Mouse (Mus musculus) cerebellum, adult 2 months (tissue): ENCODE measurements around the gene Bahd1. TPM values are rescaled to one million over a fixed set of nuclear protein-coding genes. Genes with fewer than 3 reads are reported as not detected.

Experiments
- DNase-seq, 2 experiments: peaks; one replicate each; pipeline ENCODE4 v3.0.0; 2021
- H3K27ac ChIP-seq: fragments of 200-500 bp; 2 replicates; pipeline ENCODE4 v1.5.1; 2012; ENCODE audit warnings: low read length, control low read depth, inconsistent platforms; ENCODE audit not compliant: insufficient read depth
- H3K27me3 ChIP-seq: fragments of 200-500 bp; 2 replicates; pipeline ENCODE4 v1.6.1; 2012; ENCODE audit warnings: inconsistent platforms, mild to moderate bottlenecking, low read length, moderate library complexity; ENCODE audit not compliant: control insufficient read depth, insufficient read depth
- H3K4me1 ChIP-seq: fragments of 200-500 bp; 2 replicates; pipeline ENCODE4 v1.6.1; 2011; ENCODE audit warnings: low read length; ENCODE audit not compliant: control insufficient read depth, insufficient read depth
- H3K4me3 ChIP-seq: fragments of 200-500 bp; replicated peaks from 2 replicates; pipeline ENCODE3; 2011; ENCODE audit warnings: mild to moderate bottlenecking, low read depth, low read length, control low read depth; ENCODE audit not compliant: insufficient read depth
- CTCF ChIP-seq: fragments of 200-500 bp; IDR thresholded peaks from 2 replicates; pipeline ENCODE4 v1.5.1; 2011; ENCODE audit warnings: low read depth, mild to moderate bottlenecking, control low read depth, low read length, moderate library complexity, borderline replicate concordance; ENCODE audit not compliant: insufficient read depth
- POLR2A ChIP-seq: fragments of 200-500 bp; IDR thresholded peaks from 2 replicates; pipeline ENCODE4 v1.6.1; 2011; ENCODE audit warnings: low read length, control low read depth, borderline replicate concordance; ENCODE audit not compliant: insufficient read depth
- WGBS: fragments of 180-500 bp; shearing (Covaris S2); methylation state at CpG from one replicate; pipeline ENCODE4 v1.1.7; 2018; 5-methylcytosine and 5-hydroxymethylcytosine counted together
- polyA plus RNA-seq: library from polyadenylated mRNA; depleted of rRNA; stranded (reverse); fragments of >200 nt; gene quantifications from 2 replicates; pipeline ENCODE4 v1.2.3, GENCODE M21; 2012

The Bahd1 gene
- polyA plus RNA-seq, 1 experiment = 16.7 TPM

GRCm38 (mm10) chr2:118949699-118950098 lies 49.5 kb downstream of the Bahd1 start:
- no peak for TF ChIP-seq POLR2A
- no peak for TF ChIP-seq CTCF
- WGBS = 80% methylated on average over 3 of the region's 3 CpGs
- Histone ChIP-seq H3K27me3 (no peaks in the 10 kb centered on the region), H3K4me1 (no peaks in the 10 kb centered on the region), H3K4me3 (no peak overlapping the region), H3K27ac (no peak overlapping the region)
- DNase-seq = no peak

- Histone ChIP-seq H3K4me1 (no peaks in the 10 kb centered on the region), H3K27me3 (no peaks in the 10 kb centered on the region), H3K27ac (no peak overlapping the region), H3K4me3 (no peak overlapping the region)
- TF ChIP-seq POLR2A = no peak
- TF ChIP-seq CTCF = no peak
- 87% methylated on average over 5 of the region's 5 CpGs for WGBS
- DNase-seq = no peak
Observed at GRCm38 (mm10) chr2:118956497-118956896, 56.3 kb downstream of the Bahd1 start.

GRCm38 (mm10) chr2:118959644-118960043 lies 59.5 kb downstream of the Bahd1 start:
- no peak overlapping the region for H3K27ac ChIP-seq
- no peaks in the 10 kb centered on the region for H3K4me1 ChIP-seq
- 33% methylated on average over 2 of the region's 2 CpGs for WGBS
- no peaks in the 10 kb centered on the region; the same call in 1 of the 2 replicates for H3K27me3 ChIP-seq
- no peak overlapping the region for H3K4me3 ChIP-seq
- no peak for DNase-seq
- TF ChIP-seq CTCF (no peak), POLR2A (no peak)

DNA sequence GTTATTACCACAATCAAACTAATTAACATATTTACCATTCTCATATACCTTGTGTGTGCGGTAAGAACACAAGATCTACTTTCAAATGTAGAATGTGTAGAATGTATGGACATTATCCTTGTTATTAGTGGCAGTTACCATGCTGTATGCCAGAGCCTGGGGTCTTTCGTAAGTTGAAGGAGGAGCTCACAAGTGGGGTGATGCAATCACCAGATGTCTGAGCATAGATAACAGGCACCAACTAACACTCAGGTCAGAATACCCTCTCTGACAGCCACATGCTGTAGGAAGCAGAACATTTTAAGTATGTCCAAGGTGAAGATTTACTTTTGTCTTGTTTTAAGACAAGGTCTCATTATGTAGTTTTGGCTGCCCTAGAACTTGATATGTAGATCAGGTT lies 60.2 kb downstream of the Bahd1 start:
- Histone ChIP-seq H3K4me3 (no peak overlapping the region), H3K27ac (no peak overlapping the region), H3K27me3 (no peaks in the 10 kb centered on the region; the same call in 1 of the 2 replicates), H3K4me1 (no peaks in the 10 kb centered on the region)
- WGBS = 96% methylated on average over 2 of the region's 2 CpGs
- DNase-seq = no peak
- no peak for TF ChIP-seq CTCF
- no peak for TF ChIP-seq POLR2A

DNA sequence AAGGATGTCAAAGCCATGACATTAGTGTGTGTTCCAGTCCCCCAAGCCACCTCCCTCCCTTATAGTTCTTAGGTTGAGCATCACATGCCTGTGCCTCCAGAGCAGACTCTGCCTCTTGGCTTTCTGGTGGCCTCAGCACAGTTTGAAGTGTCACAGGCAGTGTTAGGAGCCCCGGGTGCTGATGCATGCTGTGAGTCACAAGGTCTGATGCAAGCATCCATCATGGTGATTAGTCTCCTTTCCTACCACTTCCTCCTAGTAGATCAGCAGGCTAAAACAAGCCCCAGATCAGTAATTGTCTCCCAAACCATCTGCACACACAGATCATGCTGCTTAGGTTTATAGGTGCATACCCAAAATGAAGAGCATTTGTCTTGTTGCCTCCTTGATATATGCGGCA lies 61.4 kb downstream of the Bahd1 start:
- no peak overlapping the region for H3K4me3 ChIP-seq
- H3K27ac ChIP-seq = no peak overlapping the region
- TF ChIP-seq CTCF (no peak), POLR2A (no peak)
- DNase-seq = no peak
- H3K27me3 ChIP-seq = no peaks in the 10 kb centered on the region; the same call in 1 of the 2 replicates
- WGBS = 52% methylated on average over 2 of the region's 2 CpGs
- H3K4me1 ChIP-seq = no peaks in the 10 kb centered on the region

DNA sequence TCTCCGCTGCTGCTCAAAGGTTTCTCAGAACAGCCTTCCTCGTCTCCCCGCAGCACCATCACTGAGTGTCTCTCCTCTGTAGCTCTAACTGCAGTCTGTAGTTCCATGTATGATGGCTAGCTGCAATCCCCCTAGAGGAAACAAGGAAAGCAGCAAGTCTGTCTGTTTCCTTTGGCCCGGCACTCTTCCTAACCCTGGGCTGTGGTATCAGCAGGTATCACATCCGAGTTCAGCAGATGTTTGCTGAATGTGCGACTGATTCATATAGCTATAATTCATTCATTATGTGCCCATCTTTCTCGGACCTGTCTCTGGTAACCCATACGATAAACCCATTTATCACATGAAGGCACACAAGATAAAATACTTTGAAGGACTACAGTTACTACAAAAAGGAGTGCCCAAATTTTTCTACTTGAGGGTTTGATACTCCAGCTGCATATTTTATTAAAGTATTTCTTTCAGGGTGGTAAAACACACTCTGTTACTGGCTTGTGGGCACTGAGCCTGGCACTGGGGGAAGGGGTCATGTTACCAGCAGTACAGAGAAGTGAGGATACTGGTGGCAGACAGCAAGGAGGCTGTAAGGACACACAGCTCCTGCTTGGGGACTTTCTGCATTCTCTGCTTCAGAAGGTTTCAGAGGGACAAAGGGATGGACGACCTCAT lies 63.0 kb downstream of the Bahd1 start:
- DNase-seq = no peak
- H3K27ac ChIP-seq = no peak overlapping the region
- TF ChIP-seq POLR2A (no peak), CTCF (no peak)
- H3K27me3 ChIP-seq = no peaks in the 10 kb centered on the region; the same call in 1 of the 2 replicates
- no peak overlapping the region for H3K4me3 ChIP-seq
- H3K4me1 ChIP-seq = no peaks in the 10 kb centered on the region
- WGBS = 67% methylated on average over 9 of the region's 9 CpGs

GRCm38 (mm10) chr2:118963676-118964012 lies 63.5 kb downstream of the Bahd1 start:
- 33% methylated on average over 7 of the region's 7 CpGs for WGBS
- H3K27me3 ChIP-seq = no peaks in the 10 kb centered on the region; the same call in 1 of the 2 replicates
- no peak overlapping the region for H3K27ac ChIP-seq
- TF ChIP-seq CTCF = no peak
- TF ChIP-seq POLR2A = no peak
- DNase-seq = no peak
- no peak overlapping the region for H3K4me3 ChIP-seq
- no peaks in the 10 kb centered on the region for H3K4me1 ChIP-seq

DNA sequence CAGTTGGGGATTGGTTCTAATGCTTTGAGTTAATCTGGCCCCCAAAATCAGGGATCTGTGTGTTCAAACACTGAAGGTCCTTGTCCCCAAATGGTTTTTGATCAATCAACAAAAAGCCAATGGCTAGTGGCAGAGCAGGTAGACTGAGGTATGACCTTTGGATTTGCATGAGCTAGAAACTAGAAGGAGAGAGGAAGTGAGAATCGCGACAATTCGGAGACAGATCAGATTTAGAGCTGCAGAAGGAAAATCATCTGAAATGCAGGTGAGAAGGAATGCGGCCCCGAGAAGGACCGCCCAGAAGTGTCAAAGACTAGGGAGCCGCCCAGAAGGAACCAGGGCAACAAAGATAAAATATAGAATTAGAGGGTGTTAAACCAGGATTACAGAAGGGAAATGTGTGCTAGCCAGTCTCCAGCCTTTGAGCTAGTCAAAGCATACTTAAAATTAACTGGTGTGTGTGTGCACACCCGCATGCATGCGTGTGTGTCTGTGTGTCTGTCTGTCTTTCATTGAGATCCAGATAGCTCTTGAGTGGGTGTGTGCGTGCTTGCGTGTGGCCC lies 69.5 kb downstream of the Bahd1 start:
- no peak for DNase-seq
- H3K27ac ChIP-seq = no peak overlapping the region
- 93% methylated on average over 11 of the region's 11 CpGs for WGBS
- H3K4me1 ChIP-seq = no peaks in the 10 kb centered on the region
- no peaks in the 10 kb centered on the region for H3K27me3 ChIP-seq
- TF ChIP-seq CTCF = no peak
- TF ChIP-seq POLR2A = no peak
- no peak overlapping the region for H3K4me3 ChIP-seq
